Mouse (Mus musculus) neural tube, embryonic 15.5 days (tissue): ENCODE results near the gene Tcf15. TPM values are rescaled to one million over a fixed set of nuclear protein-coding genes. Genes with fewer than 3 reads are reported as not detected.

Source experiments
- ATAC-seq: fragments of 200-750 bp; cut with Nextera tagmentation; 2 replicates; pipeline ENCODE4 v1.8.0; 2017; ENCODE audit warnings: mild to moderate bottlenecking, moderate TSS enrichment, moderate library complexity; ENCODE audit not compliant: low FRiP score
- H3K27ac ChIP-seq: fragments of 300-500 bp; sonication (generic); replicated peaks from 2 replicates; pipeline ENCODE4 v1.5.1; 2015; ENCODE audit warnings: mild to moderate bottlenecking, inconsistent platforms
- H3K27me3 ChIP-seq: fragments of 300-500 bp; sonication (generic); replicated peaks from 2 replicates; pipeline ENCODE4 v1.6.1; 2015; ENCODE audit warnings: inconsistent platforms
- H3K36me3 ChIP-seq: fragments of 300-500 bp; sonication (generic); 2 replicates; pipeline ENCODE4 v1.6.1; 2015; ENCODE audit warnings: inconsistent platforms
- H3K4me1 ChIP-seq: fragments of 300-500 bp; sonication (generic); 2 replicates; pipeline ENCODE4 v1.6.1; 2015; ENCODE audit warnings: inconsistent platforms
- H3K4me2 ChIP-seq: fragments of 300-500 bp; sonication (generic); 2 replicates; pipeline ENCODE4 v1.6.1; 2015; ENCODE audit warnings: inconsistent platforms, mild to moderate bottlenecking, moderate library complexity
- H3K4me3 ChIP-seq: fragments of 300-500 bp; sonication (generic); replicated peaks from 2 replicates; pipeline ENCODE4 v1.5.1; 2015; ENCODE audit warnings: mild to moderate bottlenecking, inconsistent platforms
- H3K9ac ChIP-seq: fragments of 300-500 bp; sonication (generic); replicated peaks from 2 replicates; pipeline ENCODE4 v1.6.1; 2015; ENCODE audit warnings: mild to moderate bottlenecking, inconsistent platforms
- H3K9me3 ChIP-seq: fragments of 300-500 bp; sonication (generic); replicated peaks from 2 replicates; pipeline ENCODE4 v1.6.1; 2016; ENCODE audit warnings: inconsistent platforms
- WGBS: fragments of 180-500 bp; shearing (Covaris S2); methylation state at CpG from one replicate; pipeline ENCODE4 v1.1.7; 2015; ENCODE audit warnings: mixed read lengths; 5-methylcytosine and 5-hydroxymethylcytosine counted together
- polyA plus RNA-seq: library from polyadenylated mRNA; unstranded; fragments of >200 nt; fragmentation: Nextera tagmentation; extraction: Ambion mirVana; gene quantifications from 2 replicates; pipeline ENCODE4 v1.2.1, GENCODE M21; 2015

The Tcf15 gene
- polyA plus RNA-seq, 1 experiment from 2014 or later, result 2.1 TPM

DNA sequence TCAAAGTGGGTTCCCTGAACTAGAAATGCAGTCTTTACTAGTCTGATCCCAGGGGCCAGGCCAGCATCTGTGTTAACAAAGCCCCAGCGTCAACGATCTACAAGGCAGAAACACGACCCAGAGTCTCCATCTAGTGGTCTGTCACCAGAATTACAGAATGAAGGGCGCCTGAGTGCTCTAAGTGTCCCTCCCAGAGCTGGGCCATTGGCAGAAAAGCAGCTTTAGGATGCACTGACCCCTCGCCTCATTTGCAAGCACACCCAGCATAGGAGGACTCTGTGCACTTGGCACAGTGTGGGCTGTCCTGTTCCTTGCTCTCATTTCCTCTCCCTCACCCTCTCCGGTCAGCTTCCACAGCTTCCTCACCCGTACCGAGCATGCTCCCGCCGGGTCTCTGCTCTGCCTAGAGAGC, 53.9 kb downstream of the Tcf15 start:
- no peaks in the 10 kb centered on the region for H3K36me3 ChIP-seq
- H3K9me3 ChIP-seq, result no peaks in the 10 kb centered on the region
- H3K9ac ChIP-seq, result no peak overlapping the region
- peak; percentile 85 for ATAC-seq
- no peak overlapping the region for H3K27ac ChIP-seq
- H3K4me3 ChIP-seq, result no peak overlapping the region
- peak overlapping the region; percentile 3; the same call in 1 of the 2 replicates for H3K4me2 ChIP-seq
- H3K27me3 ChIP-seq, result no peaks in the 10 kb centered on the region
- H3K4me1 ChIP-seq, result peaks cover 3% of the 10 kb centered on the region; the same call in 1 of the 2 replicates
- WGBS, result 46% methylated on average over 10 of the region's 10 CpGs

Other genes with a start within 250 kb of the Tcf15 start
- 0.50 and 2.1 TPM in 2 replicates for gene Angpt4, start 232.4 kb upstream of the Tcf15 start, polyA plus RNA-seq
- gene Fam110a, start 163.3 kb upstream of the Tcf15 start, polyA plus RNA-seq, result 31.3 and 32.0 TPM in 2 replicates
- 1.4 and 1.7 TPM in 2 replicates for gene Slc52a3, start 147.1 kb upstream of the Tcf15 start, polyA plus RNA-seq
- 7.5 and 9.2 TPM in 2 replicates for gene Scrt2, start 62.0 kb upstream of the Tcf15 start, polyA plus RNA-seq
- 25.8 and 27.7 TPM in 2 replicates for gene Srxn1, start 38.0 kb upstream of the Tcf15 start, polyA plus RNA-seq
- 99.6 and 106 TPM in 2 replicates for gene Csnk2a1, start 83.3 kb downstream of the Tcf15 start, polyA plus RNA-seq
- 30.1 and 34.0 TPM in 2 replicates for gene Tbc1d20, start 150.3 kb downstream of the Tcf15 start, polyA plus RNA-seq
- gene Rbck1, start 189.1 kb downstream of the Tcf15 start, polyA plus RNA-seq, result 99.8 and 109 TPM in 2 replicates
- 1.8 and 1.9 TPM in 2 replicates for gene Trib3, start 200.5 kb downstream of the Tcf15 start, polyA plus RNA-seq
- 50.9 and 60.3 TPM in 2 replicates for gene Nrsn2, start 233.1 kb downstream of the Tcf15 start, polyA plus RNA-seq